Mouse (Mus musculus) limb, embryonic 14.5 days (tissue): ENCODE results near the gene Ero1lb. TPM values are rescaled to one million over a fixed set of nuclear protein-coding genes. Genes with fewer than 3 reads are reported as not detected.
"Not testable (repeated sequence)": the region's sequence is repeated elsewhere in the genome, so short reads cannot be mapped to it uniquely, and the experiment has no call there.

Source experiments
- ATAC-seq: fragments of 200-750 bp; cut with Nextera tagmentation; 2 replicates; pipeline ENCODE4 v1.8.0; 2017; ENCODE audit warnings: low read depth, moderate number of reproducible peaks, moderate TSS enrichment; ENCODE audit not compliant: low FRiP score
- DNase-seq: peaks from one replicate; pipeline ENCODE4 v3.0.0-alpha.2; 2015; ENCODE audit warnings: low spot score
- H3K27ac ChIP-seq: fragments of 300-500 bp; sonication (generic); replicated peaks from 2 replicates; pipeline ENCODE4 v1.5.1; 2014; ENCODE audit warnings: low read depth, mild to moderate bottlenecking, low read length, moderate library complexity, mixed read lengths
- H3K27me3 ChIP-seq: fragments of 300-500 bp; sonication (generic); 2 replicates; pipeline ENCODE4 v1.6.1; 2014; ENCODE audit warnings: low read length, mixed read lengths; ENCODE audit not compliant: control insufficient read depth, insufficient read depth
- H3K36me3 ChIP-seq: fragments of 300-500 bp; sonication (generic); 2 replicates; pipeline ENCODE4 v1.6.1; 2014; ENCODE audit warnings: mild to moderate bottlenecking, low read length, moderate library complexity, mixed read lengths; ENCODE audit not compliant: control insufficient read depth, insufficient read depth
- H3K4me1 ChIP-seq: fragments of 300-500 bp; sonication (generic); 2 replicates; pipeline ENCODE4 v1.6.1; 2014; ENCODE audit warnings: antibody characterized with exemption, low read length, mixed read lengths; ENCODE audit not compliant: control insufficient read depth, insufficient read depth
- H3K4me2 ChIP-seq: fragments of 300-500 bp; sonication (generic); replicated peaks from 2 replicates; pipeline ENCODE4 v1.6.1; 2014; ENCODE audit warnings: low read depth, mild to moderate bottlenecking, low read length, moderate library complexity; ENCODE audit not compliant: severe bottlenecking
- H3K4me3 ChIP-seq: fragments of 300-500 bp; sonication (generic); replicated peaks from 2 replicates; pipeline ENCODE4 v1.5.1; 2014; ENCODE audit warnings: low read length
- H3K9ac ChIP-seq: fragments of 300-500 bp; sonication (generic); 2 replicates; pipeline ENCODE4 v1.6.1; 2014; ENCODE audit warnings: mild to moderate bottlenecking, low read depth, low read length, moderate library complexity; ENCODE audit not compliant: severe bottlenecking
- H3K9me3 ChIP-seq: fragments of 300-500 bp; sonication (generic); 2 replicates; pipeline ENCODE4 v1.6.1; 2016; ENCODE audit warnings: low read length; ENCODE audit not compliant: control insufficient read depth
- POLR2A ChIP-seq: fragments of 200-500 bp; IDR thresholded peaks from 2 replicates; pipeline ENCODE4 v1.8.0; 2012; ENCODE audit warnings: inconsistent platforms, mild to moderate bottlenecking, moderate library complexity, borderline replicate concordance; ENCODE audit not compliant: insufficient read depth, insufficient read length; ENCODE audit errors: extremely low read depth
- WGBS: fragments of 180-500 bp; shearing (Covaris S2); extraction: QIAGEN DNeasy Blood & Tissue Kit; methylation state at CpG from one replicate; pipeline ENCODE4 v1.1.7; 2014; 5-methylcytosine and 5-hydroxymethylcytosine counted together
- polyA plus RNA-seq, 2 experiments: library from polyadenylated mRNA; depleted of rRNA in 1 of 2; stranded (reverse) in 1 of 2; unstranded in 1 of 2; fragments of >200 nt; fragmentation: Nextera tagmentation in 1 of 2; extraction: Ambion mirVana in 1 of 2; gene quantifications; 2 replicates each; pipeline versions ENCODE4 v1.2.1 to v1.2.3; 2012 to 2014

The Ero1lb gene
- polyA plus RNA-seq, 2 experiments: 3.1 to 6.4 TPM

- Histone ChIP-seq H3K36me3 (no peaks in the 10 kb centered on the region), H3K27ac (no peak overlapping the region), H3K9me3 (no peaks in the 10 kb centered on the region), H3K9ac (no peak overlapping the region), H3K4me3 (no peak overlapping the region), H3K4me2 (no peak overlapping the region), H3K4me1 (no peaks in the 10 kb centered on the region), H3K27me3 (no peaks in the 10 kb centered on the region)
- 6% methylated on average over 3 of the region's 3 CpGs for WGBS
- no peak for TF ChIP-seq POLR2A
- ATAC-seq (no peak), DNase-seq (peak; percentile 43)
These were observed 23.3 kb downstream of the Ero1lb start for GRCm38 (mm10) chr13:12589003-12589402.

- not testable (repeated sequence) for H3K9ac ChIP-seq, H3K36me3 ChIP-seq, H3K4me1 ChIP-seq, ATAC-seq, H3K9me3 ChIP-seq, H3K27ac ChIP-seq, H3K4me2 ChIP-seq, H3K27me3 ChIP-seq, H3K4me3 ChIP-seq, DNase-seq
- 76% methylated on average over 2 of the region's 4 CpGs for WGBS
These were observed 31.4 kb downstream of the Ero1lb start for GRCm38 (mm10) chr13:12597075-12597474.

- not testable (repeated sequence) for H3K27me3 ChIP-seq, ATAC-seq, H3K4me3 ChIP-seq, H3K27ac ChIP-seq, H3K9ac ChIP-seq, H3K4me2 ChIP-seq, H3K36me3 ChIP-seq, DNase-seq, H3K4me1 ChIP-seq, H3K9me3 ChIP-seq
These were observed 44.5 kb downstream of the Ero1lb start for GRCm38 (mm10) chr13:12610206-12610605.

GRCm38 (mm10) chr13:12614026-12614425 is 48.4 kb downstream of the Ero1lb start:
- H3K4me3 ChIP-seq, H3K27me3 ChIP-seq, H3K9me3 ChIP-seq, H3K27ac ChIP-seq, ATAC-seq, H3K4me1 ChIP-seq, H3K4me2 ChIP-seq, H3K9ac ChIP-seq, DNase-seq, H3K36me3 ChIP-seq: not testable (repeated sequence)
- 68% methylated on average over 4 of the region's 6 CpGs for WGBS

GRCm38 (mm10) chr13:12614591-12614990 is 48.9 kb downstream of the Ero1lb start:
- WGBS: 68% methylated on average over 7 of the region's 7 CpGs
- not testable (repeated sequence) for DNase-seq, H3K4me3 ChIP-seq, H3K27ac ChIP-seq, H3K9ac ChIP-seq, H3K9me3 ChIP-seq, H3K27me3 ChIP-seq, H3K36me3 ChIP-seq, H3K4me1 ChIP-seq, H3K4me2 ChIP-seq, ATAC-seq

GRCm38 (mm10) chr13:12615014-12615413 is 49.3 kb downstream of the Ero1lb start:
- not testable (repeated sequence) for H3K4me2 ChIP-seq, DNase-seq, H3K9ac ChIP-seq, H3K27me3 ChIP-seq, H3K27ac ChIP-seq, ATAC-seq, H3K4me3 ChIP-seq, H3K36me3 ChIP-seq, H3K9me3 ChIP-seq, H3K4me1 ChIP-seq
- WGBS: 58% methylated on average over 10 of the region's 10 CpGs

GRCm38 (mm10) chr13:12616489-12616888 is 50.8 kb downstream of the Ero1lb start:
- H3K36me3 ChIP-seq, H3K27me3 ChIP-seq, H3K9me3 ChIP-seq, ATAC-seq, H3K4me1 ChIP-seq, H3K4me3 ChIP-seq, H3K4me2 ChIP-seq, H3K9ac ChIP-seq, DNase-seq, H3K27ac ChIP-seq: not testable (repeated sequence)
- WGBS: 93% methylated on average over 3 of the region's 3 CpGs

GRCm38 (mm10) chr13:12619808-12620207 is 54.1 kb downstream of the Ero1lb start:
- ATAC-seq, H3K27me3 ChIP-seq, H3K4me3 ChIP-seq, DNase-seq, H3K9me3 ChIP-seq, H3K4me2 ChIP-seq, H3K36me3 ChIP-seq, H3K4me1 ChIP-seq, H3K27ac ChIP-seq, H3K9ac ChIP-seq: not testable (repeated sequence)
- WGBS: 94% methylated on average over 8 of the region's 8 CpGs
